Mouse (Mus musculus): ENCODE data around the gene Rab6a.

The Rab6a gene

GRCm38 (mm10) chr7:100681132-100681531 is 73.9 kb downstream of the Rab6a start:
- DNase-seq (ENCODE audit: low read depth, low spot score) = peak; percentile 83

GRCm38 (mm10) chr7:100683241-100683640 is 76.0 kb downstream of the Rab6a start:
- no peak for DNase-seq (ENCODE audit: low read depth, low spot score)

- DNase-seq (ENCODE audit: low read depth, low spot score) = no peak
Observed at GRCm38 (mm10) chr7:100684081-100684480, 76.9 kb downstream of the Rab6a start.

- DNase-seq (ENCODE audit: low read depth, low spot score) = peak; percentile 82
Observed at GRCm38 (mm10) chr7:100684538-100684937, 77.3 kb downstream of the Rab6a start.

GRCm38 (mm10) chr7:100685061-100686030 is 78.1 kb downstream of the Rab6a start:
- DNase-seq (ENCODE audit: low read depth, low spot score) = peak; percentile 75

GRCm38 (mm10) chr7:100688471-100688870 is 81.3 kb downstream of the Rab6a start:
- no peak for DNase-seq (ENCODE audit: low read depth, low spot score)

All from R1 (cell line).